Mouse (Mus musculus): ENCODE results near the gene Prkd3. TPM values are rescaled to one million over a fixed set of nuclear protein-coding genes. Genes with fewer than 3 reads are reported as not detected.

Gene Prkd3
- polyA plus RNA-seq (2014; fragmentation: Illumina TruSeq; extraction: RNeasy Lipid Tissue Mini Kit (QIAGEN cat#74804)) = 122 TPM

GRCm38 (mm10) chr17:79020208-79020983, at the start of gene Prkd3:
TSS of gene Prkd3 (minus strand) at chr17:79020816.

GRCm38 (mm10) chr17:79051606-79052005, 31.0 kb upstream of the Prkd3 start, which contains the start of gene Qpct:
TSS of gene Qpct (plus strand) at chr17:79051906.

GRCm38 (mm10) chr17:78936466-78937228, 84.0 kb downstream of the Prkd3 start, which contains the start of the genes Cebpz and Ndufaf7:
TSS of gene Cebpz (minus strand) at chr17:78937066.
TSS of gene Ndufaf7 (plus strand) at chr17:78937136.

GRCm38 (mm10) chr17:78916369-78916813, 104.2 kb downstream of the Prkd3 start, which contains the start of gene Cebpzos:
TSS of gene Cebpzos (plus strand) at chr17:78916500.

GRCm38 (mm10) chr17:78906892-78907291, 113.7 kb downstream of the Prkd3 start, which contains the start of gene Sult6b1:
TSS of gene Sult6b1 (minus strand) at chr17:78906992.

Other genes starting within 250 kb of the Prkd3 start
- gene Heatr5b, start 185.5 kb downstream of the Prkd3 start, polyA plus RNA-seq (2014; fragmentation: Illumina TruSeq; extraction: RNeasy Lipid Tissue Mini Kit (QIAGEN cat#74804)) = 14.3 TPM
- 13.9 TPM for gene Gpatch11, start 185.2 kb downstream of the Prkd3 start, polyA plus RNA-seq (2014; fragmentation: Illumina TruSeq; extraction: RNeasy Lipid Tissue Mini Kit (QIAGEN cat#74804))
- 70.3 TPM for gene Eif2ak2, start 138.2 kb downstream of the Prkd3 start, polyA plus RNA-seq (2014; fragmentation: Illumina TruSeq; extraction: RNeasy Lipid Tissue Mini Kit (QIAGEN cat#74804))
- 1.1 TPM for gene Sult6b1, start 113.8 kb downstream of the Prkd3 start, polyA plus RNA-seq (2014; fragmentation: Illumina TruSeq; extraction: RNeasy Lipid Tissue Mini Kit (QIAGEN cat#74804))
- 31.5 TPM for gene Cebpzos, start 104.3 kb downstream of the Prkd3 start, polyA plus RNA-seq (2014; fragmentation: Illumina TruSeq; extraction: RNeasy Lipid Tissue Mini Kit (QIAGEN cat#74804))
- gene Cebpz, start 83.8 kb downstream of the Prkd3 start, polyA plus RNA-seq (2014; fragmentation: Illumina TruSeq; extraction: RNeasy Lipid Tissue Mini Kit (QIAGEN cat#74804)) = 115 TPM
- 38.5 TPM for gene Ndufaf7, start 83.7 kb downstream of the Prkd3 start, polyA plus RNA-seq (2014; fragmentation: Illumina TruSeq; extraction: RNeasy Lipid Tissue Mini Kit (QIAGEN cat#74804))
- 16.3 TPM for gene Qpct, start 31.1 kb upstream of the Prkd3 start, polyA plus RNA-seq (2014; fragmentation: Illumina TruSeq; extraction: RNeasy Lipid Tissue Mini Kit (QIAGEN cat#74804))